ENCODE assay signal across 8 mouse cellular contexts in genomic region chr4:59035786-59036350, GRCm38 (mm10). TPM values are rescaled to one million over a fixed set of nuclear protein-coding genes. Genes with fewer than 3 reads are reported as not detected.
DNase-seq lines count a peak whose midpoint lies in the region; ATAC-seq and TF ChIP-seq lines count a peak whose summit lies in the region.

No protein-coding gene starts in this region.

- peaks cover 18% of the 10 kb centered on the region for H3K4me1 ChIP-seq in forebrain, embryonic 15.5 days
- peaks cover 19% of the 10 kb centered on the region for H3K4me1 ChIP-seq in liver, postnatal 0 days (ENCODE audit: insufficient read depth)

- DNase-seq in embryo, embryonic 9.5 days (ENCODE audit: extremely low spot score), result peak; percentile 12
- no peak for DNase-seq in embryo, embryonic 11 days
- peak; percentile 16 for DNase-seq in right cerebral cortex, postnatal 25 days
- no peak for DNase-seq in right cerebral cortex, adult 2 months (ENCODE audit: low spot score in 2 of 2)
- DNase-seq in liver, postnatal 0 days, result no peak
- DNase-seq in gastrocnemius, postnatal 36 days, result no peak

- H3K9me3 ChIP-seq in forebrain, embryonic 15.5 days, result no peaks in the 10 kb centered on the region
- no peaks in the 10 kb centered on the region for H3K9me3 ChIP-seq in liver, postnatal 0 days (ENCODE audit: low read length)

- H3K27me3 ChIP-seq in forebrain, embryonic 15.5 days, result no peaks in the 10 kb centered on the region
- H3K27me3 ChIP-seq in liver, postnatal 0 days (ENCODE audit: insufficient read depth, low read length), result no peaks in the 10 kb centered on the region

- H3K36me3 ChIP-seq in forebrain, embryonic 15.5 days, result peaks cover 13% of the 10 kb centered on the region
- no peaks in the 10 kb centered on the region for H3K36me3 ChIP-seq in liver, postnatal 0 days (replicated peaks; ENCODE audit: insufficient read depth, low read length)

- no peak for TF ChIP-seq CTCF in liver, postnatal 0 days (IDR thresholded peaks at IDR 0.05; ENCODE audit: low read depth)

- 55% methylated on average over 18 of the region's 18 CpGs for WGBS in forebrain, embryonic 15.5 days
- WGBS in liver, postnatal 0 days (ENCODE audit: insufficient replicate concordance), result 63% methylated on average over 18 of the region's 18 CpGs

- H3K4me3 ChIP-seq in forebrain, embryonic 15.5 days, result peak overlapping the region; percentile 89
- peak overlapping the region; percentile 78 for H3K4me3 ChIP-seq in liver, postnatal 0 days (ENCODE audit: low read depth, low read length)

- H3K27ac ChIP-seq in forebrain, embryonic 15.5 days (replicated peaks), result peak overlapping the region; percentile 95
- H3K27ac ChIP-seq in liver, postnatal 0 days (ENCODE audit: low read depth), result no peak overlapping the region

- H3K9ac ChIP-seq in forebrain, embryonic 15.5 days (replicated peaks), result peak overlapping the region; percentile 94
- peak overlapping the region; percentile 79 for H3K9ac ChIP-seq in liver, postnatal 0 days (replicated peaks)

- TF ChIP-seq EP300 in liver, postnatal 0 days (IDR thresholded peaks at IDR 0.05; ENCODE audit: low read depth), result no peak

- peak overlapping the region; percentile 55 for H3K4me2 ChIP-seq in forebrain, embryonic 15.5 days (replicated peaks)
- H3K4me2 ChIP-seq in liver, postnatal 0 days (ENCODE audit: low read depth, low read length), result peak overlapping the region; percentile 96

- intact Hi-C loops in gastrocnemius, postnatal 36 days (cut with DNase I), result loop anchor here (1.0 to 5.0 kb wide), 2 partner anchors 34 to 52 kb away; partner anchors contain the start of gene Gm20503

- ATAC-seq in forebrain, embryonic 15.5 days (replicated peaks), result peak; percentile 44
- ATAC-seq in liver, postnatal 0 days, result no peak
- no peak for ATAC-seq in activated CD4-positive, CD25-positive, alpha-beta regulatory T cell, adult 4 months

RNA-seq across cellular contexts. Expression of gene Gng10, which starts 1.0 kb away (rescaled TPM):
- 196 and 207 TPM in 2 replicates for polyA plus RNA-seq in forebrain, embryonic 15.5 days (2015; fragmentation: Nextera tagmentation; extraction: Ambion mirVana)
- 16.0 and 16.2 TPM in 2 replicates for polyA plus RNA-seq in liver, postnatal 0 days (2015; fragmentation: Nextera tagmentation; extraction: Ambion mirVana)
- 1 to 10 TPM; 5.5 to 7.7 TPM for total RNA-seq in gastrocnemius, postnatal 36 days (2021)
- polyA plus RNA-seq in activated CD4-positive, CD25-positive, alpha-beta regulatory T cell, adult 4 months (2017; shearing (Covaris generic)), result 100 to 1,000 TPM; 173 to 174 TPM

RNA-seq across cellular contexts. Expression of gene Gm20503, which starts 32.9 kb away (rescaled TPM):
- polyA plus RNA-seq in forebrain, embryonic 15.5 days (2015; fragmentation: Nextera tagmentation; extraction: Ambion mirVana), result 3.6 and 5.9 TPM in 2 replicates
- 17.6 and 17.7 TPM in 2 replicates for polyA plus RNA-seq in liver, postnatal 0 days (2015; fragmentation: Nextera tagmentation; extraction: Ambion mirVana)
- total RNA-seq in gastrocnemius, postnatal 36 days (2021), result 1 to 10 TPM in 1 of 2 experiments, not detected in 1; 2.9 TPM
- polyA plus RNA-seq in activated CD4-positive, CD25-positive, alpha-beta regulatory T cell, adult 4 months (2017; shearing (Covaris generic)), result not detected

RNA-seq across cellular contexts. Expression of gene Dnajc25, which starts 41.0 kb away (rescaled TPM):
- 3.3 and 5.1 TPM in 2 replicates for polyA plus RNA-seq in forebrain, embryonic 15.5 days (2015; fragmentation: Nextera tagmentation; extraction: Ambion mirVana)
- 12.5 and 13.8 TPM in 2 replicates for polyA plus RNA-seq in liver, postnatal 0 days (2015; fragmentation: Nextera tagmentation; extraction: Ambion mirVana)
- total RNA-seq in gastrocnemius, postnatal 36 days (2021), result 10 to 100 TPM in 1 of 2 experiments, 1 to 10 TPM in 1; 9.8 to 10.7 TPM
- polyA plus RNA-seq in activated CD4-positive, CD25-positive, alpha-beta regulatory T cell, adult 4 months (2017; shearing (Covaris generic)), result 1 to 10 TPM in 1 of 2 experiments, under 1 TPM in 1; 0.56 to 1.0 TPM

RNA-seq across cellular contexts. Expression of gene Ptgr1, which starts 48.9 kb away (rescaled TPM):
- 4.0 and 4.2 TPM in 2 replicates for polyA plus RNA-seq in forebrain, embryonic 15.5 days (2015; fragmentation: Nextera tagmentation; extraction: Ambion mirVana)
- polyA plus RNA-seq in liver, postnatal 0 days (2015; fragmentation: Nextera tagmentation; extraction: Ambion mirVana), result 6.4 and 6.8 TPM in 2 replicates
- 1 to 10 TPM; 1.6 to 1.9 TPM for total RNA-seq in gastrocnemius, postnatal 36 days (2021)
- polyA plus RNA-seq in activated CD4-positive, CD25-positive, alpha-beta regulatory T cell, adult 4 months (2017; shearing (Covaris generic)), result under 1 TPM; 0.62 to 0.80 TPM

Comparison
In these comparisons a context has a peak if more than half of its experiments do, and no peak if none do; other contexts are left out.
1. DNase-seq: peak in embryo, embryonic 9.5 days (single experiment) and right cerebral cortex, postnatal 25 days (single experiment); none in embryo, embryonic 11 days (single experiment), right cerebral cortex, adult 2 months (0 of 2), liver, postnatal 0 days (single experiment) and gastrocnemius, postnatal 36 days (0 of 2).
2. RNA of gene Gng10, which starts 1.0 kb away (polyA plus RNA-seq): 196 to 207 TPM in forebrain, embryonic 15.5 days and 173 to 174 TPM in activated CD4-positive, CD25-positive, alpha-beta regulatory T cell, adult 4 months; 16.0 to 16.2 TPM in liver, postnatal 0 days; every median in the first group is over 10 times any median in the second.